Mouse (Mus musculus): ENCODE data around the gene Mettl6. TPM values are rescaled to one million over a fixed set of nuclear protein-coding genes. Genes with fewer than 3 reads are reported as not detected.

The Mettl6 gene
- polyA plus RNA-seq (2014; fragmentation: Nextera tagmentation; extraction: Ambion mirVana), result 57.6 and 59.0 TPM in 2 replicates

DNA sequence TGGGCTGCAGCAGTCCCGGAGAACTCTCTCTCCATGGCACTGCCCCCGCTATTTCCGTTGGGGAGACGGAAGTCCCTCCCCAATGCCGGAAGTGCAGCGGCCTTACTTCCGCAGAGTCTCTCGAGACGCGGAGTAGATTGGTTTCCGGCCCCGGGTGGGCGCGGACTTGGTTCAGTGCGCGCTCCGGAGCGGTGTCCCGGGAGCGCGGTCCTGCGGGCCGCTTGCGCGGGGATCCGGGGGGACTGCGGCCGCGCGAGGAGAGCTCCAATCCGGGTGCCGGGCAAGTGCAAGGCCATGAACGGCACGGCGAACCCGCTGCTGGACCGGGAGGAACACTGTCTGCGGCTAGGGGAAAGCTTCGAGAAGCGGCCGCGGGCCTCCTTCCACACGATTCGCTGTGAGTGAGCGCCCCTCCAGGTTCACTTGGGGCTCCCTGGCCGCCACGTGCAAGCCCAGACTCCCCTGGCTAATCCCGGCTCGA is at the start of gene Mettl6:
Gene Mettl6, minus strand, starts transcription at position 66 of the 481 bp plus-strand sequence.
- H3K9me3 ChIP-seq (replicated peaks; ENCODE audit: control insufficient read depth, low read length), result no peaks in the 10 kb centered on the region
- peaks cover 18% of the 10 kb centered on the region for H3K4me1 ChIP-seq (ENCODE audit: control insufficient read depth, insufficient read depth, low read length)
- DNase-seq (ENCODE audit: low spot score), result peak; percentile 96
- H3K36me3 ChIP-seq (ENCODE audit: control insufficient read depth, insufficient read depth, low read length), result peaks cover 36% of the 10 kb centered on the region
- peak within 1 kb of the TSS; percentile 82 for H3K27ac ChIP-seq (ENCODE audit: low read depth, low read length)
- peak within 1 kb of the TSS; percentile 97 for H3K4me2 ChIP-seq (ENCODE audit: low read length)
- H3K27me3 ChIP-seq (replicated peaks; ENCODE audit: control insufficient read depth, insufficient read depth, low read length), result no peaks in the 10 kb centered on the region
- ATAC-seq, result peak; percentile 98
- WGBS, result under 1% methylated on average over 49 of the region's 49 CpGs
- peak within 1 kb of the TSS; percentile 87 for H3K4me3 ChIP-seq (ENCODE audit: low read depth, low read length)
- H3K9ac ChIP-seq (ENCODE audit: low read length), result peak within 1 kb of the TSS; percentile 91

DNA sequence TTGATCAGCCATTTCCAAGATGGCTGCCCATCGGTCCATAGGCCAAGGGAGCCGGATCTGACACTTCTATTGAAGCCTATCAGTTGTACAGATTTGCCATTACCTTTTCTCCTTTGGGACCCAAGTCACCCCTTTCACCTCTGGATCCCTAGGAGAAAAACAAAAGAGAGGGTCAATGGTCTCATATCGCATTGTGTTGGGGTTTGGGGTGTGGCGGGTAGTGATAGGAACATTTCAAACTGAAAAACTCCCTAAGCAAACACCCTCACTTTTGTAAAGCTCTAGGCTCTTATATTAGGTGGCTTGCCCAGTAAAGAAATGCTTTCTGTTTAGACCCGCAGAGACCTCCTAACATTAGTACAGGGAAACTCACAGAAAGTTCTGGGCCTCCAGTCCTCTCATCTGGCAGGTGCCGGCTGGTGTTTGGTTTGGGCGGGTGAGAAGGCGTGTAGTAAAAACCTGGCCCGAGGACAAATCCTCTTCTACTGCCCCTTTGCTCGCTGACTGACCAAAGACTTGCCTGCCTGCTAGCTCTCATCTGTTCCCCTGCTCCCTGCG is 49.1 kb upstream of the Mettl6 start:
- H3K4me2 ChIP-seq (ENCODE audit: low read length), result no peak overlapping the region
- no peaks in the 10 kb centered on the region for H3K4me1 ChIP-seq (ENCODE audit: control insufficient read depth, insufficient read depth, low read length)
- H3K36me3 ChIP-seq (ENCODE audit: control insufficient read depth, insufficient read depth, low read length), result no peaks in the 10 kb centered on the region
- ATAC-seq (no peak), DNase-seq (ENCODE audit: low spot score) (no peak)
- no peaks in the 10 kb centered on the region for H3K27me3 ChIP-seq (replicated peaks; ENCODE audit: control insufficient read depth, insufficient read depth, low read length)
- H3K27ac ChIP-seq (ENCODE audit: low read depth, low read length), result no peak overlapping the region
- H3K4me3 ChIP-seq (ENCODE audit: low read depth, low read length), result no peak overlapping the region
- H3K9ac ChIP-seq (ENCODE audit: low read length), result no peak overlapping the region
- 88% methylated on average over 11 of the region's 11 CpGs for WGBS
- H3K9me3 ChIP-seq (replicated peaks; ENCODE audit: control insufficient read depth, low read length), result no peaks in the 10 kb centered on the region

DNA sequence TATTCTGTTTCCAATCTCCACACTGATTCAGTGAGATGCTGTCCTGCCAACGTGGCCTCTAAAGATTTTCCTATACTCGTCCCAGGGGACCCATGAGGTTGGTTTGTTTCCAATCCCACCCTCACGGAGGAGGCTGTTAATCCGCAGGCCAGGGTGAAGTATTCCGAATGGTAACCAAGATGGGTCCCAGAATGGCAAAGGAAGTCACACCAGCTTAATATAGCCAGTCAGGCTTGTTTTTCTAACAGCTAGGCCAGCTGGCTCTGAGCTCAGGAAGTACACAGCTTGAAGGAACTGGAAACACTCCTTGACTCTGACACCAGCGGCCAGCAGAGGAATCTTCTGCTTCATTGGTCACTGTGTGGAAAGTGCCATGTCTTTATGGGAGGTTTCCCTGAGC is 42.5 kb upstream of the Mettl6 start:
- ATAC-seq, result no peak
- DNase-seq (ENCODE audit: low spot score), result no peak
- Histone ChIP-seq H3K27ac (ENCODE audit: low read depth, low read length) (no peak overlapping the region), H3K4me3 (ENCODE audit: low read depth, low read length) (no peak overlapping the region), H3K4me1 (ENCODE audit: control insufficient read depth, insufficient read depth, low read length) (no peaks in the 10 kb centered on the region), H3K4me2 (ENCODE audit: low read length) (no peak overlapping the region), H3K27me3 (replicated peaks; ENCODE audit: control insufficient read depth, insufficient read depth, low read length) (no peaks in the 10 kb centered on the region), H3K9ac (ENCODE audit: low read length) (no peak overlapping the region), H3K9me3 (replicated peaks; ENCODE audit: control insufficient read depth, low read length) (no peaks in the 10 kb centered on the region), H3K36me3 (ENCODE audit: control insufficient read depth, insufficient read depth, low read length) (no peaks in the 10 kb centered on the region)
- 75% methylated on average over 6 of the region's 6 CpGs for WGBS

DNA sequence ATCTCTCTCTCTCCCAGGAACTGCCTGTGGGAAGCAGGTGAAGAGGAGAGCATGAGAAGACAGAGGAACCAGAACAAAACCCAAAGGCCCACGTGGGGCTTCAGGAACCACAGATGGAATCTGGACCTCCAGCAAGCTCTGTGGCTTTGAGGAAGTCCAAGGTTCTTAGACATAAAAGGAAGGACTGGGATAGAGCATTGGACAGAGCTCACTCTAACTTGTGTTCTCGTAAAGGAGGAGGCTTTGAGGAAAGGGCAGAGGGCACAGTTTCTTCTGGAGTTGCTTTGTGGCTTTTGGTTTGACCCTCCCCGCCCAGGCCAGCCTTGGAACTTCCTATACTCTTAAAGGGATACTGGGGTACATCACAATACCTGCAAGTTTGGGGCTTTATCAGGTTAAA is 37.8 kb upstream of the Mettl6 start:
- DNase-seq (ENCODE audit: low spot score), result no peak
- Histone ChIP-seq H3K4me2 (ENCODE audit: low read length) (no peak overlapping the region), H3K4me1 (ENCODE audit: control insufficient read depth, insufficient read depth, low read length) (no peaks in the 10 kb centered on the region), H3K4me3 (ENCODE audit: low read depth, low read length) (no peak overlapping the region), H3K27me3 (replicated peaks; ENCODE audit: control insufficient read depth, insufficient read depth, low read length) (no peaks in the 10 kb centered on the region), H3K36me3 (ENCODE audit: control insufficient read depth, insufficient read depth, low read length) (no peaks in the 10 kb centered on the region), H3K9me3 (replicated peaks; ENCODE audit: control insufficient read depth, low read length) (no peaks in the 10 kb centered on the region), H3K9ac (ENCODE audit: low read length) (no peak overlapping the region), H3K27ac (ENCODE audit: low read depth, low read length) (no peak overlapping the region)
- WGBS, result 68% methylated on average over 3 of the region's 3 CpGs
- ATAC-seq, result no peak

DNA sequence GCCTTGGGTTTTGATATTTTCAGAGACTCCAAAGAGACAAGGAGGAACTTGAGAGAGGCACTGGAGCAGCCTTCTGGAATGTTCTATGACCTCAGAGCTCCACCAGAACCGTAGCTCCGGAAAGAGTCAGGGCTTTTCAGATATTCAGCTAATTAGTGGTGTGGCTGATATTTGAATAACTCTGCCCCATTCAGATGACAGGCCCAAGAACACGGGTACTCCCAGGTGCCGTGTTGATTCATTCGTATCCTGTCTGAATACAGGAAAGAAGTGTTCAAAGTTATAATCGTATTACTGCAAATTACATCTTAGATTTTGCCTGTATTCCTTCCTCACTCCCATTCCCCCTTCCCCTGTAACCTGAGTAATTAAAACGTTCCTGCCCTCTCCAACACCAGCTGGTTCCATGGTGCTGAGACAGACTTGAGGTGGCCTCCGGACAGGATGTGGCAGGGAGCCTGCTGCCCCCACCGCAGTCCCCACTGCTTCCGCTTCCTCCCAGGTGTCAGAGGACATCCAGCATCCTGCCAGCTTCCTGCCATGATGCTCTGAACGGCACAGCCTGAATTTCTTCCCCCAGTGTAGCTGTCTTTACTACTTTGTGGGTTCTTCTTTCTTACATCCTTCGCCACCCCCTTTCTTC is 36.8 kb upstream of the Mettl6 start:
- Histone ChIP-seq H3K27me3 (replicated peaks; ENCODE audit: control insufficient read depth, insufficient read depth, low read length) (no peaks in the 10 kb centered on the region), H3K9me3 (replicated peaks; ENCODE audit: control insufficient read depth, low read length) (no peaks in the 10 kb centered on the region), H3K27ac (ENCODE audit: low read depth, low read length) (no peak overlapping the region), H3K9ac (ENCODE audit: low read length) (no peak overlapping the region), H3K4me2 (ENCODE audit: low read length) (no peak overlapping the region), H3K4me1 (ENCODE audit: control insufficient read depth, insufficient read depth, low read length) (no peaks in the 10 kb centered on the region), H3K4me3 (ENCODE audit: low read depth, low read length) (no peak overlapping the region), H3K36me3 (ENCODE audit: control insufficient read depth, insufficient read depth, low read length) (no peaks in the 10 kb centered on the region)
- 72% methylated on average over 12 of the region's 12 CpGs for WGBS
- DNase-seq (ENCODE audit: low spot score), result no peak
- ATAC-seq, result no peak

DNA sequence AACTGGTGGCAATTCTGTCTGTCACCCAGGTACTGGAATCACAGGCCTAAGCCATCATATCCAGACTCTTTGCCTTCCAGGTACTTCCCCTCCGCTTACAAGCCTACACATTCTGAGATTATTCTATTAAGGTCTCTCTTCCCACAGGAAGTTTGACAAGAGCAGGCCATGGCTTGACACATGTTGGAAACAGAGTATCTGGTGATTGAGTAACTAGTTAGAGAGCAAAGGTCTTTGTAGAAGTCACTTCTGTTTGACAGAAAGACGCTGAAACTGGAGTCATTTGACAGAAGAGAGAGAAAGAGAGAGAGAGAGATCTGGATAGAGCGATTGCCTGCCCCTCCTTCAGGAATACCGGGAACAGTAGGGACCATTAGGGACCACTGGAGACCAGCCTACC is 36.0 kb upstream of the Mettl6 start:
- no peaks in the 10 kb centered on the region for H3K36me3 ChIP-seq (ENCODE audit: control insufficient read depth, insufficient read depth, low read length)
- no peak overlapping the region for H3K4me2 ChIP-seq (ENCODE audit: low read length)
- no peaks in the 10 kb centered on the region for H3K9me3 ChIP-seq (replicated peaks; ENCODE audit: control insufficient read depth, low read length)
- 89% methylated on average over 4 of the region's 4 CpGs for WGBS
- no peak overlapping the region for H3K27ac ChIP-seq (ENCODE audit: low read depth, low read length)
- no peak overlapping the region for H3K4me3 ChIP-seq (ENCODE audit: low read depth, low read length)
- ATAC-seq, result no peak
- H3K27me3 ChIP-seq (replicated peaks; ENCODE audit: control insufficient read depth, insufficient read depth, low read length), result no peaks in the 10 kb centered on the region
- H3K4me1 ChIP-seq (ENCODE audit: control insufficient read depth, insufficient read depth, low read length), result no peaks in the 10 kb centered on the region
- H3K9ac ChIP-seq (ENCODE audit: low read length), result no peak overlapping the region
- no peak for DNase-seq (ENCODE audit: low spot score)

GRCm38 (mm10) chr14:31525040-31525810 is 30.4 kb upstream of the Mettl6 start:
- no peak for DNase-seq (ENCODE audit: low spot score)
- H3K4me1 ChIP-seq (ENCODE audit: control insufficient read depth, insufficient read depth, low read length), result no peaks in the 10 kb centered on the region
- no peak overlapping the region for H3K27ac ChIP-seq (ENCODE audit: low read depth, low read length)
- no peaks in the 10 kb centered on the region for H3K36me3 ChIP-seq (ENCODE audit: control insufficient read depth, insufficient read depth, low read length)
- no peak for ATAC-seq
- no peaks in the 10 kb centered on the region for H3K27me3 ChIP-seq (replicated peaks; ENCODE audit: control insufficient read depth, insufficient read depth, low read length)
- WGBS, result 83% methylated on average over 7 of the region's 7 CpGs
- no peak overlapping the region for H3K9ac ChIP-seq (ENCODE audit: low read length)
- H3K4me2 ChIP-seq (ENCODE audit: low read length), result no peak overlapping the region
- no peak overlapping the region for H3K4me3 ChIP-seq (ENCODE audit: low read depth, low read length)
- H3K9me3 ChIP-seq (replicated peaks; ENCODE audit: control insufficient read depth, low read length), result no peaks in the 10 kb centered on the region

DNA sequence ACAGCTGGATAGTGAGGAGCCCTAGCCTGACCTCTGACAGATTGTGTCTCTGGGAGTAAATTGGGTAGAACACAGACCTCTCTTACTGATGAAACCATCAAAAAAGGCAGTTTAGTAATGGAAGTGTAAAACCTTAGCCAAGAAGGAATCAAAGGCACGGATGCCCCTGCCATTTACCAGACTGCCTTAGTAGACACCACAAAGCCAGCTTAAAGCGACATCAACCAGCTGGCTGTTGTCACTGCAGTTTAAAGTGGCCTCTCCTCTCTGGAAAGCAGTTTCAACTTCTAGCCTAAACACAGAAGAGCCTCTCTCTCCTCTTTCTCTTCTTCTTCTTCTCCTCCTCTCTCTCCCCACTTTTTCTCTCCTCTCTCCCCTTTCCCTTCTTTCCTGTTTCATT is 26.5 kb upstream of the Mettl6 start:
- no peak for DNase-seq (ENCODE audit: low spot score)

GRCm38 (mm10) chr14:31519165-31519564 is 24.3 kb upstream of the Mettl6 start:
- Histone ChIP-seq H3K4me3 (ENCODE audit: low read depth, low read length) (no peak overlapping the region), H3K4me1 (ENCODE audit: control insufficient read depth, insufficient read depth, low read length) (no peaks in the 10 kb centered on the region), H3K27me3 (replicated peaks; ENCODE audit: control insufficient read depth, insufficient read depth, low read length) (no peaks in the 10 kb centered on the region), H3K4me2 (ENCODE audit: low read length) (no peak overlapping the region), H3K9ac (ENCODE audit: low read length) (no peak overlapping the region), H3K27ac (ENCODE audit: low read depth, low read length) (no peak overlapping the region), H3K9me3 (replicated peaks; ENCODE audit: control insufficient read depth, low read length) (0 out of 2 replicates have a peak, but pooled peaks cover 6% of the 10 kb centered on the region), H3K36me3 (ENCODE audit: control insufficient read depth, insufficient read depth, low read length) (no peaks in the 10 kb centered on the region)
- ATAC-seq (no peak), DNase-seq (ENCODE audit: low spot score) (no peak)
- WGBS, result 57% methylated on average over 3 of the region's 3 CpGs

More for the DNA sequence above, 26.5 kb upstream of the Mettl6 start:
- no peak overlapping the region for H3K4me2 ChIP-seq (ENCODE audit: low read length)
- H3K27me3 ChIP-seq (replicated peaks; ENCODE audit: control insufficient read depth, insufficient read depth, low read length), result no peaks in the 10 kb centered on the region
- no peak for ATAC-seq
- H3K4me1 ChIP-seq (ENCODE audit: control insufficient read depth, insufficient read depth, low read length), result no peaks in the 10 kb centered on the region
- no peak overlapping the region for H3K27ac ChIP-seq (ENCODE audit: low read depth, low read length)
- H3K9ac ChIP-seq (ENCODE audit: low read length), result no peak overlapping the region
- 84% methylated on average over 2 of the region's 2 CpGs for WGBS
- no peaks in the 10 kb centered on the region for H3K36me3 ChIP-seq (ENCODE audit: control insufficient read depth, insufficient read depth, low read length)
- no peak overlapping the region for H3K4me3 ChIP-seq (ENCODE audit: low read depth, low read length)
- H3K9me3 ChIP-seq (replicated peaks; ENCODE audit: control insufficient read depth, low read length), result no peaks in the 10 kb centered on the region

All from forebrain, embryonic 14.5 days (tissue).